Mouse (Mus musculus) cortical plate, adult 2 months (tissue): ENCODE measurements around the gene Pafah1b2. TPM values are rescaled to one million over a fixed set of nuclear protein-coding genes. Genes with fewer than 3 reads are reported as not detected.
A peak's percentile ranks its signal among the peaks of the same experiment; 100 is the strongest.

Experiments used
- H3K27ac ChIP-seq: fragments of 200-500 bp; 2 replicates; pipeline ENCODE4 v1.5.1; 2012; ENCODE audit warnings: low read length, control low read depth, inconsistent platforms; ENCODE audit not compliant: insufficient read depth
- H3K4me1 ChIP-seq: fragments of 200-500 bp; 2 replicates; pipeline ENCODE4 v1.6.1; 2011; ENCODE audit warnings: low read length; ENCODE audit not compliant: control insufficient read depth, insufficient read depth
- H3K4me3 ChIP-seq: fragments of 200-500 bp; 2 replicates; pipeline ENCODE4 v1.5.1; 2011; ENCODE audit warnings: mild to moderate bottlenecking, low read length, control low read depth; ENCODE audit not compliant: insufficient read depth
- CTCF ChIP-seq: fragments of 200-500 bp; IDR thresholded peaks from 2 replicates; pipeline ENCODE4 v1.5.1; 2011; ENCODE audit warnings: mild to moderate bottlenecking, control low read depth, low read length; ENCODE audit not compliant: insufficient read depth; ENCODE audit errors: extremely low read depth
- POLR2A ChIP-seq: fragments of 200-500 bp; IDR thresholded peaks from 2 replicates; pipeline ENCODE4 v1.6.1; 2011; ENCODE audit warnings: mild to moderate bottlenecking, low read length, control low read depth; ENCODE audit not compliant: insufficient read depth; ENCODE audit errors: extremely low read depth
- polyA plus RNA-seq: library from polyadenylated mRNA; depleted of rRNA; stranded (reverse); fragments of >200 nt; gene quantifications from 2 replicates; pipeline ENCODE4 v1.2.3, GENCODE M21; 2012

Pafah1b2 gene
- polyA plus RNA-seq, 1 experiment = 92.6 TPM

- peak overlapping the region; percentile 94 for H3K27ac ChIP-seq
- peaks cover 1% of the 10 kb centered on the region; the same call in 1 of the 2 replicates for H3K4me1 ChIP-seq
- TF ChIP-seq POLR2A = no peak
- no peak for TF ChIP-seq CTCF
- H3K4me3 ChIP-seq = no peak overlapping the region
Measured at GRCm38 (mm10) chr9:45999009-45999408, 13.5 kb downstream of the Pafah1b2 start.

GRCm38 (mm10) chr9:45985229-45985567 is 27.3 kb downstream of the Pafah1b2 start:
- peak overlapping the region; percentile 30 for H3K27ac ChIP-seq
- no peak for TF ChIP-seq POLR2A
- no peak for TF ChIP-seq CTCF
- peak overlapping the region; percentile 56 for H3K4me3 ChIP-seq
- no peaks in the 10 kb centered on the region; the same call in 1 of the 2 replicates for H3K4me1 ChIP-seq

GRCm38 (mm10) chr9:45984409-45985228 is 27.9 kb downstream of the Pafah1b2 start:
- peak overlapping the region; percentile 56 for H3K4me3 ChIP-seq
- no peaks in the 10 kb centered on the region; the same call in 1 of the 2 replicates for H3K4me1 ChIP-seq
- no peak for TF ChIP-seq CTCF
- peak; percentile 89 for TF ChIP-seq POLR2A
- peak overlapping the region; percentile 30 for H3K27ac ChIP-seq

DNA sequence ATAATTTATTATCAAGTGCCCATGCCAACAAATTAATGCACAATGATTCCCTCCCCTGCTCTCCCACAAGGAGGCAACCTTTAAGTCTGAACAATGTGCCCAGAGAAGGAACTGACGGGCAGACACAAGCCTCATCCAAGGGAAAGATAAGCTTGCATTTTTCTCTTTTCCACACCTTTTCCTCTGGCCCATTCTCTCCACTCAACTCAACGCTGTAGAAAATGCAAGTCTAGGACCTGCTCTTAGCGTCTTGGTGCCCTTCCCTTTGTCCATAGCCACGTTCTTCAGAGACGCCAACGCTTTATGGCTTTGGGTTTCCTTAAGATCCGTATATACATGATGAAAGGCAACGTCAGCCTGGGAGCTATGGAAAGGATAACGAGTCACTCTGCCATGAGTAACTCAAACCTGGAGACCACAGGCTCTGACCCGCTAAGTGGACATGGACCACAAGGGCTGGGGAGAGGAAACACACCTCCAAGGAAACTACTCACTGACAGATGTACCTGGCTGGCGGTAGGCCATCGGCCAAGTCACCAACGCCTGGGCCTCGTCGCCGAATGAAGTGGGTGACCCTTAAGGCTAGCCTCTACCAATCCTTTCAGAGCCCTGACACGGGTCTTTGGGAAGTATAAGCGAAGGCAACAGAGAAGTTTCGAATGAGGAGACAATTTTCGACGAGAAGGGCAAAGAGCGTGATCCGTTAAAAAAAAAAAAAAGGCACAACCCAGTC is 28.6 kb downstream of the Pafah1b2 start:
- TF ChIP-seq POLR2A = no peak
- no peak for TF ChIP-seq CTCF
- Histone ChIP-seq H3K4me1 (no peaks in the 10 kb centered on the region; the same call in 1 of the 2 replicates), H3K27ac (0 out of 2 replicates have a peak overlapping the region, but pooled peaks have one; percentile 10), H3K4me3 (peak overlapping the region; percentile 56)

DNA sequence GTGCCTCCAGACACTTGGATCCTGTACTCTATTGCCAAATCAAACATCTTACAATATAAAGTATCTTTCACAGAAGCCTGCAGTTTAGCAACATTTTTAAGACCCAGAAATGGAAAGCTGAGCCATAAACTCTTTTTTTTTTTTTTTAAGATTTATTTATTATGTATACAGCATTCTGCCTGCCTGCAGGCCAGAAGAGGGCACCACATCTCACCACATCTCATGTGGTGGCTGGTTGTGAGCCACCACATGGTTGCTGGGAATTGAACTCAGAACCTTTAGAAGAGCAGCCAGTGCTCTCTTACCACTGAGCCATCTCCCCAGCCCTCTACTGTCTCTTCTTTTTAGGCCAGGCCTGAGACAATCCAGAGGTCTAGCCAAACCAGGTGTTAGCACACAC is 31.2 kb downstream of the Pafah1b2 start:
- no peaks in the 10 kb centered on the region; the same call in 1 of the 2 replicates for H3K4me1 ChIP-seq
- no peak overlapping the region for H3K4me3 ChIP-seq
- TF ChIP-seq POLR2A = no peak
- TF ChIP-seq CTCF = no peak
- no peak overlapping the region for H3K27ac ChIP-seq

DNA sequence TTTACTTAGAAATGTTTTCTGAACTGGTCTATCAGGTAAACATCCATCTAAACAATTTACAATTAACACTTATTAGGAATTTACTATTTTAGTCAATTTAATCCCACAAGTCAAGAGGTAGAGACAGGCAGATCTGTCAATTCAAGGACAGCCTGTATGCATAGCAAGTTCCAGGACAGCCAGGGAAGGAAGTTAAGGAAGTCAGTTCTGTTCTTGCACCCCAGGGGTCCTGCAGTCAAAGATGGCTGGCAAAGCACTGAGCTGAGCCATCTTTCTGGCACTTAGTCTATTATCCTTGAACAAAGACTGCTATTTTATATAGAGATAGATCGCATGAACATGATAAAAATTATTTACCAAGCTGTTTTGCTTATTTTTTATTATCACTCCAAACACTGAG is 31.9 kb downstream of the Pafah1b2 start:
- no peak overlapping the region for H3K27ac ChIP-seq
- H3K4me1 ChIP-seq = no peaks in the 10 kb centered on the region; the same call in 1 of the 2 replicates
- no peak for TF ChIP-seq POLR2A
- no peak for TF ChIP-seq CTCF
- no peak overlapping the region for H3K4me3 ChIP-seq

DNA sequence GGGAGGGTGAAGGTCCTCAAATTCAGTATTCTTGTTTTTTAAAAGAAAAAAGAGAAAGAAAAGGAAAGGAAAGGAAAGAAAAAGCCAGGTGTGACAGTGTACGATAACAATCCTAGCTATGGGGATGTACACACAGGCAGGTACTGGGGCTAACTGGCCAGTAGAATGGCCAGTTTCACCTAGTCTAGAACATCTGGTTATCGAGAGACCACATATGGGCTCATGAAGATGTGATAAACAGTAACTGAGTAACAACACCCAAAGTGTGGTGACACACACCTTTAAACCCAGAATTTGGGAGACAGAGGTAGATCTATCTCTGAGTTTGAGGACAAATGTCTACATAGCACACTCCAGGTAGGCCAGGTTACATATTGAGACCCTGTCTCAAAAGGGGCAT is 32.7 kb downstream of the Pafah1b2 start:
- no peaks in the 10 kb centered on the region; the same call in 1 of the 2 replicates for H3K4me1 ChIP-seq
- TF ChIP-seq CTCF = no peak
- TF ChIP-seq POLR2A = no peak
- no peak overlapping the region for H3K27ac ChIP-seq
- H3K4me3 ChIP-seq = no peak overlapping the region

DNA sequence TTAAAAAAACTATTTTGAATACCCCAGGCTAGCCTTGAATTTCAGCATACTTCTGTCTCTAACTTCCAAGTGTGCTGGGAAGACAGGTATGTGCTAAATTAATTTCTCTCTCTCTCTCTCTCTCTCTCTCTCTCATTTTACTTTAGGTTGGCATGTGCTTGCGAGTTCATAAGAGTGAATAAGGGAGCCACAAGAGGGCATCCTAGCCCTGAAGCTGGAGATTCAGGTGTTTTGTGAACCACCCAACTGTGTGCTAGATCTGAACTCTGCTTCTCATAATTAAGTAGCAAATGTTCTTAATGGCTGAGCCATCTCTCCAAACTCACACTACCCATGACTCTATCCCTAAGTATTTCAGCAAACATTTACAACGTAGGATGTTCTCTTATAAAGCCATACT is 35.6 kb downstream of the Pafah1b2 start:
- H3K4me3 ChIP-seq = no peak overlapping the region
- no peaks in the 10 kb centered on the region; the same call in 1 of the 2 replicates for H3K4me1 ChIP-seq
- H3K27ac ChIP-seq = no peak overlapping the region
- TF ChIP-seq CTCF (peak; percentile 34), POLR2A (no peak)

GRCm38 (mm10) chr9:45963577-45963976 is 48.9 kb downstream of the Pafah1b2 start:
- H3K27ac ChIP-seq = no peak overlapping the region; the same call in 1 of the 2 replicates
- TF ChIP-seq CTCF (no peak), POLR2A (no peak)
- H3K4me1 ChIP-seq = peaks cover 4% of the 10 kb centered on the region; the same call in 1 of the 2 replicates
- no peak overlapping the region for H3K4me3 ChIP-seq

DNA sequence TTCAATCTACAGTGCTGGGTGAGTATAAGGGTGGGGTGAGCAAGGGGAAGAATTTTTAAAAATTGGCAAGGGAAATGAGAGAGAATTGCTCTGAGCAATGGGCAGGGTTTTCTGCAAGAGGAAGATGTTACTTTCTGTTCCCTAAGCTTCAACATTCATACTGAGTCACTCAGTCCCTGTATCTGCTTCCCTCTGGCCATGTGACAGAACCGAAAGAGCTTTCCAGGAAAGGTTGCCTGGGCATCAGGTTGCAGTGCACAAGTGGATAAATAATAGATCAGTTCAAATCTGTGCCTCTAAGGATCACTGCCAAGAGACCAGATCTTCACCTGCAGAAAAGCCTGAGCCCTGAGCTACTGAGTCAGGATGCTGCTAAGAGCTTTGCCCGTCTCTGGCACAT is 50.6 kb downstream of the Pafah1b2 start:
- Histone ChIP-seq H3K27ac (no peak overlapping the region), H3K4me1 (peaks cover 5% of the 10 kb centered on the region; the same call in 1 of the 2 replicates), H3K4me3 (no peak overlapping the region)
- TF ChIP-seq POLR2A = no peak
- no peak for TF ChIP-seq CTCF
